Mouse (Mus musculus): ENCODE data around the gene Rpia. TPM values are rescaled to one million over a fixed set of nuclear protein-coding genes. Genes with fewer than 3 reads are reported as not detected.

The Rpia gene
- polyA plus RNA-seq, 1 experiment from 2014 or later: 1.4 TPM

- 89% methylated on average over 4 of the region's 4 CpGs for WGBS
Observed at GRCm38 (mm10) chr6:70763881-70764280, 28.2 kb downstream of the Rpia start.

GRCm38 (mm10) chr6:70762659-70763058, 29.4 kb downstream of the Rpia start:
- no peak overlapping the region for H3K27ac ChIP-seq (replicated peaks)
- peaks cover 15% of the 10 kb centered on the region for H3K36me3 ChIP-seq
- no peak for DNase-seq (ENCODE audit: low spot score)
- no peaks in the 10 kb centered on the region for H3K27me3 ChIP-seq (ENCODE audit: low read depth, poor library complexity, severe bottlenecking)
- 0 out of 2 replicates have a peak, but pooled peaks cover 2% of the 10 kb centered on the region for H3K9me3 ChIP-seq (replicated peaks)
- 89% methylated on average over 6 of the region's 6 CpGs for WGBS
- no peak overlapping the region for H3K4me3 ChIP-seq
- H3K4me1 ChIP-seq: no peaks in the 10 kb centered on the region

More at GRCm38 (mm10) chr6:70763881-70764280, 28.2 kb downstream of the Rpia start:
- no peak overlapping the region for H3K4me3 ChIP-seq
- 0 out of 2 replicates have a peak, but pooled peaks cover 2% of the 10 kb centered on the region for H3K9me3 ChIP-seq (replicated peaks)
- H3K27ac ChIP-seq (replicated peaks): no peak overlapping the region
- H3K36me3 ChIP-seq: peaks cover 22% of the 10 kb centered on the region
- DNase-seq (ENCODE audit: low spot score): no peak
- H3K27me3 ChIP-seq (ENCODE audit: low read depth, poor library complexity, severe bottlenecking): no peaks in the 10 kb centered on the region
- H3K4me1 ChIP-seq: no peaks in the 10 kb centered on the region

DNA sequence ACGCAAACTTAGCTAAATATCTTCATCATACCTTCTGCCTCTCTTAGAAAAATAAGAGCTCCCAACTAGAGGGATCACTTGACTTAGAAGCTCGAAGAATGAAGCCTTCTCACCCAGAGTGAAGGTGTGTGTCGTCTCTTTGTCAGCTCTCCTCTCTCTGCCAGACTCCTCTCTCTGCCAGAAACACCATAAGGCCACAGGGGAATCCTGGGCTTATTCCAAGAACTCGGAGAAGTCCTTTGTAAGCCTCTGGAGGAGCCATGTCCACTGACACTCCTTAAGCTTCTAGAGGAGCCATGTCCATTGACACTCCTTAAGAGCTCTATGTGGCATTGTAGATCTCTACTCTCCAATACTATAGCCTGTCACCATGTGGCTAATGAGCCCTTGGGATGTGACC, 31.1 kb downstream of the Rpia start:
- no peak for DNase-seq (ENCODE audit: low spot score)
- WGBS: 86% methylated on average over 4 of the region's 4 CpGs
- Histone ChIP-seq H3K27me3 (ENCODE audit: low read depth, poor library complexity, severe bottlenecking) (no peaks in the 10 kb centered on the region), H3K36me3 (peaks cover 3% of the 10 kb centered on the region; the same call in 1 of the 2 replicates), H3K9me3 (replicated peaks) (0 out of 2 replicates have a peak, but pooled peaks cover 2% of the 10 kb centered on the region), H3K4me3 (no peak overlapping the region), H3K27ac (replicated peaks) (no peak overlapping the region), H3K4me1 (no peaks in the 10 kb centered on the region)

GRCm38 (mm10) chr6:70754833-70755232, 37.2 kb downstream of the Rpia start:
- Histone ChIP-seq H3K9me3 (replicated peaks) (0 out of 2 replicates have a peak, but pooled peaks cover under 1% of the 10 kb centered on the region), H3K27ac (replicated peaks) (no peak overlapping the region), H3K4me3 (no peak overlapping the region), H3K36me3 (no peaks in the 10 kb centered on the region), H3K4me1 (peaks cover under 1% of the 10 kb centered on the region; the same call in 1 of the 2 replicates), H3K27me3 (ENCODE audit: low read depth, poor library complexity, severe bottlenecking) (no peaks in the 10 kb centered on the region)
- no peak for DNase-seq (ENCODE audit: low spot score)
- 85% methylated on average over 10 of the region's 10 CpGs for WGBS

DNA sequence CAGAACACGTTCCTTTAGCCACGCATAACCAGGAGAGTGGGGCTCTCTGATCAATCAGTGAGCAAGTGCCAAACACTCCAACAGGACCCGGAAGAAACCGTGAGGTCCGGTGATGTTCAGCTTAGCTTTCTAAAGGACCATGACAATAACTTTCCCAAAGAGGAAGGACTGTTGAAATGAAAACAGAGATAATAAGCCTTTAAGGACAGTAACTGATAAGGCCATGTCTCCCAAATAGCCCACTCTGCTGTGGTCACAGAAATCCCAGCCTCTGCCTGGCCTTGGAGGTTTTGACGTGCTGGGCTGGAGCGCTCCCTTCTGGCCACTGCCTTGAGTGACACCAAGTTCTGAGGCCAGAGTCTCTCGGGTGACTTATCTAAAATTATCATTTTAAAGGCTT, 39.7 kb downstream of the Rpia start:
- Histone ChIP-seq H3K27ac (replicated peaks) (no peak overlapping the region), H3K4me1 (peaks cover 4% of the 10 kb centered on the region; the same call in 1 of the 2 replicates), H3K4me3 (no peak overlapping the region), H3K36me3 (no peaks in the 10 kb centered on the region), H3K9me3 (replicated peaks) (no peaks in the 10 kb centered on the region), H3K27me3 (ENCODE audit: low read depth, poor library complexity, severe bottlenecking) (no peaks in the 10 kb centered on the region)
- peak; percentile 28 for DNase-seq (ENCODE audit: low spot score)
- 57% methylated on average over 8 of the region's 8 CpGs for WGBS

- WGBS: 68% methylated on average over 6 of the region's 6 CpGs
- Histone ChIP-seq H3K4me1 (peaks cover 4% of the 10 kb centered on the region; the same call in 1 of the 2 replicates), H3K27ac (replicated peaks) (no peak overlapping the region), H3K36me3 (no peaks in the 10 kb centered on the region), H3K4me3 (no peak overlapping the region), H3K9me3 (replicated peaks) (no peaks in the 10 kb centered on the region), H3K27me3 (ENCODE audit: low read depth, poor library complexity, severe bottlenecking) (no peaks in the 10 kb centered on the region)
- DNase-seq (ENCODE audit: low spot score): no peak
Observed at GRCm38 (mm10) chr6:70751898-70752273, 40.1 kb downstream of the Rpia start.

DNA sequence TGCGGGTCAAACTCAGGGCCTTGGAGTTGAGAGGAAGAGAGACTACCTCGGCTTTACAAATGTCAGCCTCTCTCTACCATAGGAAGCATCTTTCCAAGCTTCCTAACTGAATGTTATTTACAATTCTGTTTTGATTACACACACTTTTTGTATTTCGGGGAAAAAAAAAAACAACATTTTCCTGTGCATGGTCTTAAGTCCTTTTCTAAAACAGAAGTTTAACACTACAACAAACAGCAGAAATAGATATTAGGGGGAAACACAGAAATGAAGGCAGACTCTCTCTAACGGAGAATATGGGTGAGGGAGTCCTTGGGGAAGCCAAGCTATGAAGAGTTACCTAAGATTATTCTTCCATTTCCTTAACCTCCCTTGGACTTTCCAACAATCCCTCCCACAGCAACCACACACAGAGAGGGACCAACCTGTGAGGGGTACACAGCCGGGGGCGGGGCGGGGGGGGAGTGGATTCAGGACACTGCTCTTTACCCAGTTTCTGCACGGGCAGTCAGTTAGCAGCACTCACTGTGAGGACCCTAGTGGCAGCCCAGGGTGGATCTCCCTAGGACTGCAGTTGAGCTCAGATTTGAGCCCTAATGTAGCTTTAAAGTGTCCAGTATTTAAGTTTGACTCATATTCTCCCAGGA, 40.7 kb downstream of the Rpia start:
- H3K36me3 ChIP-seq: no peaks in the 10 kb centered on the region
- H3K4me3 ChIP-seq: no peak overlapping the region
- H3K27me3 ChIP-seq (ENCODE audit: low read depth, poor library complexity, severe bottlenecking): no peaks in the 10 kb centered on the region
- 66% methylated on average over 8 of the region's 8 CpGs for WGBS
- H3K4me1 ChIP-seq: peaks cover 4% of the 10 kb centered on the region; the same call in 1 of the 2 replicates
- H3K27ac ChIP-seq (replicated peaks): no peak overlapping the region
- no peak for DNase-seq (ENCODE audit: low spot score)
- H3K9me3 ChIP-seq (replicated peaks): no peaks in the 10 kb centered on the region

- Histone ChIP-seq H3K27ac (replicated peaks) (no peak overlapping the region), H3K4me1 (peaks cover 4% of the 10 kb centered on the region; the same call in 1 of the 2 replicates), H3K9me3 (replicated peaks) (no peaks in the 10 kb centered on the region), H3K4me3 (no peak overlapping the region), H3K36me3 (no peaks in the 10 kb centered on the region), H3K27me3 (ENCODE audit: low read depth, poor library complexity, severe bottlenecking) (no peaks in the 10 kb centered on the region)
- no peak for DNase-seq (ENCODE audit: low spot score)
- 61% methylated on average over 1 of the region's 1 CpGs for WGBS
Observed at GRCm38 (mm10) chr6:70749750-70750149, 42.3 kb downstream of the Rpia start.

GRCm38 (mm10) chr6:70747702-70748101, 44.3 kb downstream of the Rpia start:
- no peaks in the 10 kb centered on the region for H3K36me3 ChIP-seq
- H3K4me1 ChIP-seq: peaks cover 4% of the 10 kb centered on the region; the same call in 1 of the 2 replicates
- H3K9me3 ChIP-seq (replicated peaks): no peaks in the 10 kb centered on the region
- 93% methylated on average over 5 of the region's 5 CpGs for WGBS
- H3K4me3 ChIP-seq: no peak overlapping the region
- H3K27ac ChIP-seq (replicated peaks): no peak overlapping the region
- H3K27me3 ChIP-seq (ENCODE audit: low read depth, poor library complexity, severe bottlenecking): no peaks in the 10 kb centered on the region
- DNase-seq (ENCODE audit: low spot score): no peak

DNA sequence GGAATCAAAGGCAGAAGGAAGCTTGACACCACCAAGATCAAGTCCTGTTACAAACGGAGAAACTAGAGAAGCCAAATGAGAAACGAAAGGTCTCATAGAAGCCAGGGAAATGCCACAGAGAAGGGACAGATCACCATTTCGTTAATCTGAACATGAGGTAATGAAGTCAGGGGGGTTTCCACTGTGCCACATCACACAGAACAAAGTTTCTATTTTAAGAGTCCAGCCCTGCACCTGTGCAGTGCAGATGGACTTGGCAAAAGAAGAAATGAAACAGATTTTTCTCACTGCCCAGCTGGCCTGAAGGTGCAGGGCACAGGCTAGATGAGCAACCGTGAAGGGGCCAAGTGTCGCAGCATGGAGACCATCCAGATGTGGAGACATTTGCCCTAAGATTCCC, 48.1 kb downstream of the Rpia start:
- 88% methylated on average over 5 of the region's 5 CpGs for WGBS
- Histone ChIP-seq H3K27ac (replicated peaks) (no peak overlapping the region), H3K4me1 (no peaks in the 10 kb centered on the region), H3K36me3 (no peaks in the 10 kb centered on the region), H3K4me3 (no peak overlapping the region), H3K9me3 (replicated peaks) (no peaks in the 10 kb centered on the region), H3K27me3 (ENCODE audit: low read depth, poor library complexity, severe bottlenecking) (no peaks in the 10 kb centered on the region)
- DNase-seq (ENCODE audit: low spot score): no peak

- H3K27ac ChIP-seq (replicated peaks): no peak overlapping the region
- WGBS: 92% methylated on average over 4 of the region's 4 CpGs
- H3K9me3 ChIP-seq (replicated peaks): no peaks in the 10 kb centered on the region
- no peaks in the 10 kb centered on the region for H3K27me3 ChIP-seq (ENCODE audit: low read depth, poor library complexity, severe bottlenecking)
- H3K4me3 ChIP-seq: no peak overlapping the region
- no peaks in the 10 kb centered on the region for H3K36me3 ChIP-seq
- H3K4me1 ChIP-seq: no peaks in the 10 kb centered on the region
- no peak for DNase-seq (ENCODE audit: low spot score)
Observed at GRCm38 (mm10) chr6:70742833-70743232, 49.2 kb downstream of the Rpia start.

GRCm38 (mm10) chr6:70740535-70740934, 51.5 kb downstream of the Rpia start:
- Histone ChIP-seq H3K27me3 (ENCODE audit: low read depth, poor library complexity, severe bottlenecking) (no peaks in the 10 kb centered on the region), H3K9me3 (replicated peaks) (no peaks in the 10 kb centered on the region), H3K27ac (replicated peaks) (no peak overlapping the region), H3K36me3 (no peaks in the 10 kb centered on the region), H3K4me3 (no peak overlapping the region), H3K4me1 (no peaks in the 10 kb centered on the region)
- DNase-seq (ENCODE audit: low spot score): no peak

- Histone ChIP-seq H3K4me1 (no peaks in the 10 kb centered on the region), H3K36me3 (no peaks in the 10 kb centered on the region), H3K27me3 (ENCODE audit: low read depth, poor library complexity, severe bottlenecking) (no peaks in the 10 kb centered on the region), H3K9me3 (replicated peaks) (no peaks in the 10 kb centered on the region), H3K27ac (replicated peaks) (no peak overlapping the region), H3K4me3 (no peak overlapping the region)
- 87% methylated on average over 1 of the region's 1 CpGs for WGBS
- DNase-seq (ENCODE audit: low spot score): no peak
Observed at GRCm38 (mm10) chr6:70739456-70739855, 52.6 kb downstream of the Rpia start.

Data from midbrain, embryonic 10.5 days (tissue).